Mouse (Mus musculus) liver, embryonic 12.5 days (tissue): Measurements from ENCODE around the gene Morc4. TPM values are rescaled to one million over a fixed set of nuclear protein-coding genes. Genes with fewer than 3 reads are reported as not detected.

Source experiments
- ATAC-seq: fragments of 200-750 bp; cut with Nextera tagmentation; 2 replicates; pipeline ENCODE4 v1.8.0; 2017; ENCODE audit warnings: moderate number of reproducible peaks, mild to moderate bottlenecking, moderate library complexity
- H3K27ac ChIP-seq: fragments of 300-500 bp; sonication (generic); 2 replicates; pipeline ENCODE4 v1.5.1; 2016; ENCODE audit warnings: mild to moderate bottlenecking
- H3K27me3 ChIP-seq: fragments of 300-500 bp; sonication (generic); replicated peaks from 2 replicates; pipeline ENCODE4 v1.6.1; 2016; ENCODE audit warnings: mild to moderate bottlenecking, moderate library complexity
- H3K36me3 ChIP-seq: fragments of 300-500 bp; sonication (generic); 2 replicates; pipeline ENCODE4 v1.6.1; 2016; ENCODE audit warnings: mild to moderate bottlenecking, moderate library complexity
- H3K4me1 ChIP-seq: fragments of 300-500 bp; sonication (generic); 2 replicates; pipeline ENCODE4 v1.6.1; 2016
- H3K4me2 ChIP-seq: fragments of 300-500 bp; sonication (generic); 2 replicates; pipeline ENCODE4 v1.6.1; 2016; ENCODE audit warnings: mild to moderate bottlenecking, moderate library complexity
- H3K4me3 ChIP-seq: fragments of 300-500 bp; sonication (generic); 2 replicates; pipeline ENCODE4 v1.5.1; 2016; ENCODE audit warnings: mild to moderate bottlenecking, moderate library complexity
- H3K9ac ChIP-seq: fragments of 300-500 bp; sonication (generic); 2 replicates; pipeline ENCODE4 v1.6.1; 2016; ENCODE audit warnings: mild to moderate bottlenecking, moderate library complexity
- H3K9me3 ChIP-seq: fragments of 300-500 bp; sonication (generic); replicated peaks from 2 replicates; pipeline ENCODE4 v1.6.1; 2016; ENCODE audit warnings: mild to moderate bottlenecking, moderate library complexity
- WGBS: fragments of 180-500 bp; shearing (Covaris S2); methylation state at CpG from one replicate; pipeline ENCODE4 v1.1.7; 2016; ENCODE audit not compliant: insufficient replicate concordance; 5-methylcytosine and 5-hydroxymethylcytosine counted together
- polyA plus RNA-seq: library from polyadenylated mRNA; unstranded; fragments of >200 nt; fragmentation: Nextera tagmentation; extraction: Ambion mirVana; gene quantifications from 2 replicates; pipeline ENCODE4 v1.2.1, GENCODE M21; 2016

Gene Morc4
- polyA plus RNA-seq = 16.2 and 17.0 TPM in 2 replicates

DNA sequence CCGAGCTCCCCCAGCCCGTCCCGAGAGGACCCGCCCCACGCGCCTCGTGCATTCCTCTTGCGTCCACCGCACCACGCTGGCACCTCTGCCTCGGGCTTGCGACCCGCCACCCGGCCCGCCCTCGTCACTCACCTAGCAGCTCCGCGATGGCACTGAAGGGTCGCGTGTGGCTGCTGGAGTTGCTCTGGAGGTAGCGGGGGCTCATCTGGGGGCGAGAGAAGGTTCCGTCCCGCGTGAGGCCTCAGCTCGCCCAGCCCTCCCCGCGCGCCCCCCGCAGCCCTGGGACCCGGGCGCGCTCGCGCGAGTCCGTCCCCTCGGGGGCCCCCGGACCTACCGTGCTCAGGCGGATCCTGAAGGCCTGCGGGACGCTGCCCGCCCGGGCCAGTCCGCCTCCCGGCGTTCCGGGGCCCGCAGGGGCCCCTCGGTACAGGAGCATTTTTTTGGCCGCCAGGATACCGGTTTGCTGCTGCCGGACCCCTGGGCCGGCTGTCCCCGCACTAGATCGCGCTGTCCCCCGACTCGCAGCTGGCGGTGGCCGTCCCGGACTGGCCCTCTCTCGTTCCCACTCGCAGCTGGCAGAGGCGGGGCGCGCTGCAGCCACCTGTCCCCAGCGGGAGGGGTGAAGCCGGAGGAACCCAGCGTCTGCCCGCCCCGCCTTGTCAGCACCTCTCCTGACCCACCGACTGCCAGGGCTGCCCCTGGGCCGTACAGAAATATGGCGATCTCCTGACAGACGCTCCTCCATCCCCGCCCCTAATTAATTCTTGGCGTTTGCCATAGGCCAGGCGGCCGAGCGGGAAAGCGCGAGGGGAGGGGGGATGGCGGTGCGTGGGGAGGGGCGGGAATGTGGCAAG, at the start of gene Morc4:
Gene Morc4, minus strand, starts transcription at position 740 of the 854 bp plus-strand sequence.
- H3K36me3 ChIP-seq = no peaks in the 10 kb centered on the region
- peaks cover 14% of the 10 kb centered on the region; the same call in 1 of the 2 replicates for H3K27me3 ChIP-seq
- H3K27ac ChIP-seq = no peak within 1 kb of the TSS
- 9% methylated on average over 63 of the region's 87 CpGs for WGBS
- ATAC-seq = peak; percentile 79
- no peaks in the 10 kb centered on the region for H3K4me1 ChIP-seq
- no peaks in the 10 kb centered on the region for H3K9me3 ChIP-seq
- peak within 1 kb of the TSS; percentile 85 for H3K4me2 ChIP-seq
- H3K9ac ChIP-seq = peak within 1 kb of the TSS; percentile 66
- peak within 1 kb of the TSS; percentile 64 for H3K4me3 ChIP-seq

GRCm38 (mm10) chrX:139920572-139920971, 49.1 kb upstream of the Morc4 start:
- H3K36me3 ChIP-seq = no peaks in the 10 kb centered on the region
- 67% methylated on average over 4 of the region's 4 CpGs for WGBS
- no peak for ATAC-seq
- H3K9ac ChIP-seq = no peak overlapping the region
- no peaks in the 10 kb centered on the region for H3K27me3 ChIP-seq
- no peak overlapping the region for H3K27ac ChIP-seq
- H3K9me3 ChIP-seq = no peaks in the 10 kb centered on the region
- H3K4me1 ChIP-seq = no peaks in the 10 kb centered on the region
- no peak overlapping the region for H3K4me3 ChIP-seq
- no peak overlapping the region for H3K4me2 ChIP-seq

DNA sequence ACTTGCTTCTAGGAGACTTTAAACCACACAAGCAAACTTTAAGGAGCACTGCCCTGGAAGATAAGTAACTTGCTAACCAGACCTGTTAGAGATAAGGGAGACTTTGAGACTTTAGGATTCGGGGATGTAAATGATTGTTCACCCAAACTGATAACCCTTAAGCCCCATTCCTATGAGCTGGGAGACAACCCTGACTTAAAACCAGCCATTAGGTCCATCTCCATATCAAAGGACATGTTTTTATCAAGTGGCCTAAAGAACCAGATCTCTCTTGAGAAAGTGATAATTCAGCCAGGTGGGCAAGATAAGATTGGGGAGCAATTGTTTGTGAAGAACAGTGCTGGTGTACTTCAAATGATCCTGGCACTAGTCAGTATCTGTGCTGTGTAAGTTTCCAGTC, 19.9 kb upstream of the Morc4 start:
- 19% methylated on average over 1 of the region's 1 CpGs for WGBS
- no peaks in the 10 kb centered on the region for H3K36me3 ChIP-seq
- no peak overlapping the region for H3K4me2 ChIP-seq
- H3K27ac ChIP-seq = no peak overlapping the region
- no peaks in the 10 kb centered on the region for H3K4me1 ChIP-seq
- no peak for ATAC-seq
- H3K27me3 ChIP-seq = no peaks in the 10 kb centered on the region
- no peak overlapping the region for H3K4me3 ChIP-seq
- H3K9ac ChIP-seq = no peak overlapping the region
- H3K9me3 ChIP-seq = no peaks in the 10 kb centered on the region

GRCm38 (mm10) chrX:139883221-139883620, 11.7 kb upstream of the Morc4 start:
- H3K4me3 ChIP-seq = no peak overlapping the region
- no peaks in the 10 kb centered on the region for H3K9me3 ChIP-seq
- H3K36me3 ChIP-seq = no peaks in the 10 kb centered on the region
- no peak overlapping the region for H3K27ac ChIP-seq
- H3K4me2 ChIP-seq = no peak overlapping the region
- ATAC-seq = no peak
- H3K27me3 ChIP-seq = 0 out of 2 replicates have a peak, but pooled peaks cover 4% of the 10 kb centered on the region
- no peaks in the 10 kb centered on the region for H3K4me1 ChIP-seq
- no peak overlapping the region for H3K9ac ChIP-seq

DNA sequence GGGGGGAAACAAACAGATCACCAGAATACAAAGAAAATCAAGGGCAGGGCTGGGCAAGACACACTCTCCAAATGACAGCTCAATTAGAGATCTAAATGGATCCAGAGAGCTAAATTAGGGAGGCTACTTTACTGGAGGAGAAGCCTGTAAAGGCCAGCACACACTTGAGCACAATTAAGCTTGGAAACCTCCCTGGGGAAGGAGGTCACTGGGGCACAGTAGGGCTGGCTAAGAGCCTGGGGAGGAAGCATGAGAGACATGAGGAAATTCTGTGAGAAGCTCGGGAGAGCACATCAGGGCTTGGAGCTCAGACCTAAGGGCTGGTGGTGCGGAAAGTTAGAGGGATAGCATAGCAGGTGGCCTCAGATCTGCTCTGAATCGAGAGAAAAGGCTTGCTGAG, 6.5 kb upstream of the Morc4 start:
- Histone ChIP-seq H3K27ac (no peak overlapping the region), H3K4me1 (no peaks in the 10 kb centered on the region), H3K4me2 (no peak overlapping the region), H3K27me3 (peaks cover 4% of the 10 kb centered on the region; the same call in 1 of the 2 replicates), H3K9me3 (no peaks in the 10 kb centered on the region), H3K4me3 (no peak overlapping the region), H3K36me3 (no peaks in the 10 kb centered on the region), H3K9ac (no peak overlapping the region)
- 53% methylated on average over 3 of the region's 3 CpGs for WGBS
- no peak for ATAC-seq

DNA sequence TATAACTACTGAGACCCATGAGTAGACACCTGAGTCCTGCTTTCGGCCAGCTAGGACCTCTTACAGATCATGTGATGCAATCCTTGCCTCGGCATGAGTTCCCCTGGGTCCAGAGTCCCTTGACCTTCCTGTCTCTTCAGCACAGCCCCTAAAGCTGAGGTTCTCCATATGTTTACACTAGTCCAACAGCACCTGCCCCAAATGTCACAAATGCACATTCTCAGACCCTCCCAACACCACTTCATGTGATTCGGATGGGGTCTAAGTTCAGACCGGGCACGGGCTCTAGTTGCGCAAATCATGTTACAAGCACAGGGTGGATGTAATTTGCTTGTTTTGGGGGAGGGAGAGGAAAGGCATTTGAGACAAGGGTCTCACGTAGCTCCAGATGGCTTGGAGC, 5.6 kb upstream of the Morc4 start:
- no peaks in the 10 kb centered on the region for H3K4me1 ChIP-seq
- peak; percentile 64; the same call in 1 of the 2 replicates for ATAC-seq
- no peaks in the 10 kb centered on the region for H3K9me3 ChIP-seq
- WGBS = 63% methylated on average over 7 of the region's 7 CpGs
- H3K27me3 ChIP-seq = peaks cover 8% of the 10 kb centered on the region; the same call in 1 of the 2 replicates
- no peak overlapping the region for H3K9ac ChIP-seq
- H3K4me3 ChIP-seq = no peak overlapping the region
- H3K4me2 ChIP-seq = no peak overlapping the region
- H3K36me3 ChIP-seq = no peaks in the 10 kb centered on the region
- no peak overlapping the region for H3K27ac ChIP-seq

DNA sequence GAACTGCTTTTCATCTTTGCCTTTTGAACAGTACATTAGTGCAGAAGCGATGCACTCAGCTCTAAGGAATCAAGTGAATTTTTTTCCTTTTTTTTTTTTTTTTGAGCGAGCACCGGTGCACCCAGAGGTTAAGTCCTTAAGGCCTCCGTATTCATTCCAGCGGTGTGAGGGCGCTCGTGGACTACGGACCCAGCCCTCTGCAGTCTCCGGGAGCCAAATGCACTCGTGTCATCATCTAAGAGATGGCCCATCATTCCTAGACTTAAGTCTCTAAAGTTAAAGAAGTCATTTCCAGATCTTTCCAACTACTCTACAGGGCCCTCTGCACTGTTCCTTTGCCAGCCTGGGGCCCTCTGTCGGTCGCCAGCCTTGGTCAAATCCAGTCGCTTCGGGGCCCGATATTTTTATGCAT, 1.2 kb downstream of the Morc4 start:
- ATAC-seq = peak; percentile 53
- peak overlapping the region; percentile 85 for H3K4me2 ChIP-seq
- WGBS = 12% methylated on average over 15 of the region's 15 CpGs
- H3K4me3 ChIP-seq = peak overlapping the region; percentile 64
- no peaks in the 10 kb centered on the region for H3K9me3 ChIP-seq
- H3K9ac ChIP-seq = peak overlapping the region; percentile 66; the same call in 1 of the 2 replicates
- H3K27ac ChIP-seq = no peak overlapping the region
- peaks cover 14% of the 10 kb centered on the region; the same call in 1 of the 2 replicates for H3K27me3 ChIP-seq
- H3K4me1 ChIP-seq = no peaks in the 10 kb centered on the region
- no peaks in the 10 kb centered on the region for H3K36me3 ChIP-seq

GRCm38 (mm10) chrX:139859402-139859801, 12.1 kb downstream of the Morc4 start:
- Histone ChIP-seq H3K9ac (no peak overlapping the region), H3K4me3 (no peak overlapping the region), H3K9me3 (no peaks in the 10 kb centered on the region), H3K4me1 (no peaks in the 10 kb centered on the region), H3K27me3 (no peaks in the 10 kb centered on the region), H3K4me2 (no peak overlapping the region), H3K36me3 (no peaks in the 10 kb centered on the region), H3K27ac (no peak overlapping the region)
- 66% methylated on average over 5 of the region's 5 CpGs for WGBS
- ATAC-seq = no peak

DNA sequence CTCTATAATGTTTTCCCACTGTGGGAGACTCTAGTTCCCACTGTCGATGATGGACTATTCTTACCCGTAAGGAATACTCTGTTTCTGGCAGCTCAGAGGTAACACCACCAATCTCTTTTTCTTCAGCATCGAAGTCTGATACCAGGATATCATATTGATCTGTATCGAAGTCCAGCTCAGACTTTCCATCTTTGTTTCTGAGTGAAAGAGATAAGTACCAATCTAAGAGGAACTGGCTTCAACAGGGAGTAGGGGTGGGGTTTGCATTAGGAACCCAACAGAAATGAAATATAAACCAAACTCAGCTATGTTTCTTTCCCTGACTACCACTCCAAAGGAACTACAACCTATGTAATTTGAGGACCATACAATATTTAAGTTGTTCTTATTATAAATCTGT, 16.7 kb downstream of the Morc4 start:
- no peak overlapping the region for H3K27ac ChIP-seq
- no peaks in the 10 kb centered on the region for H3K9me3 ChIP-seq
- H3K27me3 ChIP-seq = no peaks in the 10 kb centered on the region
- no peak overlapping the region for H3K4me3 ChIP-seq
- WGBS = 62% methylated on average over 4 of the region's 4 CpGs
- ATAC-seq = no peak
- H3K4me2 ChIP-seq = no peak overlapping the region
- no peak overlapping the region for H3K9ac ChIP-seq
- H3K36me3 ChIP-seq = no peaks in the 10 kb centered on the region
- no peaks in the 10 kb centered on the region for H3K4me1 ChIP-seq

DNA sequence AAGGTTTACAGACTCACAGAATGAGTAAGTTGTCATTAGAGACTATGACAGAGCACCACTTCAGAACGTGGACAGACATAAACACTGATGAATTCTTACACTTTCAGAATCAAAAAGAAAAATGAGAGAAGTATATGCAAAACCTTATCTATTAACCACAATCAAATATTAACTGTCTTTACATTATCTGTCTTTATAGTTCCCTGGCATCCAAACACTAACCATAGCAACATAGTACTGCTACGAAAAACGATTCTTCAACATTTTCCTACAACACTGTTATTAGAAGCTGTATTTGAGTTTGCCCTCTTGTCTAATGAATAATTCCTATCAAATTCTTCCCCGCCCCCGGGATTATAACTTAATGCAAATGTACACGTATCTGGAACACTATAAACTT, 30.4 kb downstream of the Morc4 start:
- Histone ChIP-seq H3K4me2 (no peak overlapping the region), H3K27ac (no peak overlapping the region), H3K36me3 (no peaks in the 10 kb centered on the region), H3K4me1 (no peaks in the 10 kb centered on the region), H3K4me3 (no peak overlapping the region), H3K9me3 (no peaks in the 10 kb centered on the region), H3K9ac (no peak overlapping the region), H3K27me3 (no peaks in the 10 kb centered on the region)
- ATAC-seq = no peak
- WGBS = 69% methylated on average over 6 of the region's 6 CpGs

- H3K27me3 ChIP-seq = no peaks in the 10 kb centered on the region
- ATAC-seq = no peak
- no peak overlapping the region for H3K4me3 ChIP-seq
- H3K36me3 ChIP-seq = no peaks in the 10 kb centered on the region
- 50% methylated on average over 3 of the region's 3 CpGs for WGBS
- H3K4me2 ChIP-seq = no peak overlapping the region
- H3K9ac ChIP-seq = no peak overlapping the region
- H3K27ac ChIP-seq = no peak overlapping the region
- no peaks in the 10 kb centered on the region for H3K9me3 ChIP-seq
- H3K4me1 ChIP-seq = no peaks in the 10 kb centered on the region
Measured at GRCm38 (mm10) chrX:139839057-139839456, 32.4 kb downstream of the Morc4 start.

DNA sequence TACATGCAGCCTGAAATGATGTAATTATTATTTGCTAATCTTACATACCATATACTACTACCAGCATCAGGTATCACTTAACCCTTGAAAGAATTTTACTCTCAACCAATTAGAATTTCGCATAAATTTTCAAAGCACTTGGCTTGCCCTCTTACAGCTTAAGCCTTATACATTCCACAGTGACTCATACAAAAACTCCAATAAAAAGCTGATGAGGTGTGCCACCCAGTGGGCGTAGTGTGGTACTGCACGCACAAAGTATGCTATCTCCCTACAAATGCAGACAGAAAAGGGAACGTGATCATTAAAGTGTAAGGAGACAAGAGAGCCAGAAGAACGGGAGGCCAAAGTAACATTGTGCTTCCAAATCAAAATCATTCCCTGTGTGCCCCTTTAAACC, 39.0 kb downstream of the Morc4 start:
- H3K9me3 ChIP-seq = no peaks in the 10 kb centered on the region
- no peak overlapping the region for H3K27ac ChIP-seq
- no peaks in the 10 kb centered on the region for H3K36me3 ChIP-seq
- peaks cover 6% of the 10 kb centered on the region; the same call in 1 of the 2 replicates for H3K4me1 ChIP-seq
- 0 out of 2 replicates have a peak, but pooled peaks have one; percentile 21 for ATAC-seq
- H3K4me3 ChIP-seq = no peak overlapping the region
- H3K4me2 ChIP-seq = no peak overlapping the region
- H3K27me3 ChIP-seq = no peaks in the 10 kb centered on the region
- 13% methylated on average over 5 of the region's 5 CpGs for WGBS
- no peak overlapping the region for H3K9ac ChIP-seq
